Mouse (Mus musculus) natural killer cell, adult 2 months (primary cell): ENCODE measurements around the gene Prdm16.

ENCODE experiments used
- DNase-seq, 2 experiments: peaks; one replicate each; pipeline ENCODE4 v3.0.0; 2022; ENCODE audit warnings: low spot score in 2 of 2

Prdm16 gene

GRCm38 (mm10) chr4:154636721-154637311 lies at the start of gene Prdm16:
Gene Prdm16 (minus strand): TSS chr4:154636873.
- DNase-seq: no peak

GRCm38 (mm10) chr4:154683068-154683752 lies 46.5 kb upstream of the Prdm16 start:
- no peak for DNase-seq

- no peak for DNase-seq
These were observed 45.6 kb upstream of the Prdm16 start for GRCm38 (mm10) chr4:154682311-154682710.

- no peak for DNase-seq
These were observed 38.8 kb upstream of the Prdm16 start for GRCm38 (mm10) chr4:154675441-154676000.

- no peak for DNase-seq
These were observed 38.3 kb upstream of the Prdm16 start for GRCm38 (mm10) chr4:154674966-154675365.

GRCm38 (mm10) chr4:154674541-154674940 lies 37.9 kb upstream of the Prdm16 start:
- DNase-seq: no peak

- no peak for DNase-seq
These were observed 37.3 kb upstream of the Prdm16 start for GRCm38 (mm10) chr4:154673986-154674385.

- no peak for DNase-seq
These were observed 35.4 kb upstream of the Prdm16 start for GRCm38 (mm10) chr4:154672027-154672426.

GRCm38 (mm10) chr4:154671232-154671912 lies 34.7 kb upstream of the Prdm16 start:
- no peak for DNase-seq

- DNase-seq: no peak
These were observed 31.1 kb upstream of the Prdm16 start, which contains the start of gene Actrt2 for GRCm38 (mm10) chr4:154667767-154668166. Gene Actrt2 (minus strand): TSS chr4:154667867.

GRCm38 (mm10) chr4:154662681-154663215 lies 26.1 kb upstream of the Prdm16 start:
- no peak for DNase-seq

GRCm38 (mm10) chr4:154661256-154661655 lies 24.6 kb upstream of the Prdm16 start:
- DNase-seq: no peak

- DNase-seq: no peak
These were observed 23.4 kb upstream of the Prdm16 start for GRCm38 (mm10) chr4:154660025-154660424.

GRCm38 (mm10) chr4:154655134-154655910 lies 18.6 kb upstream of the Prdm16 start:
- DNase-seq: no peak

GRCm38 (mm10) chr4:154652494-154652893 lies 15.8 kb upstream of the Prdm16 start:
- no peak for DNase-seq

- no peak for DNase-seq
These were observed 12.5 kb upstream of the Prdm16 start for GRCm38 (mm10) chr4:154649083-154649747.

GRCm38 (mm10) chr4:154642496-154642895 lies 5.8 kb upstream of the Prdm16 start:
- DNase-seq: no peak

- DNase-seq: no peak
These were observed 4.8 kb upstream of the Prdm16 start for GRCm38 (mm10) chr4:154641296-154642110.

GRCm38 (mm10) chr4:154640443-154641295 lies 4.0 kb upstream of the Prdm16 start:
- no peak for DNase-seq
